10 mouse cellular contexts compared by ENCODE assay signal in the genomic region with DNA sequence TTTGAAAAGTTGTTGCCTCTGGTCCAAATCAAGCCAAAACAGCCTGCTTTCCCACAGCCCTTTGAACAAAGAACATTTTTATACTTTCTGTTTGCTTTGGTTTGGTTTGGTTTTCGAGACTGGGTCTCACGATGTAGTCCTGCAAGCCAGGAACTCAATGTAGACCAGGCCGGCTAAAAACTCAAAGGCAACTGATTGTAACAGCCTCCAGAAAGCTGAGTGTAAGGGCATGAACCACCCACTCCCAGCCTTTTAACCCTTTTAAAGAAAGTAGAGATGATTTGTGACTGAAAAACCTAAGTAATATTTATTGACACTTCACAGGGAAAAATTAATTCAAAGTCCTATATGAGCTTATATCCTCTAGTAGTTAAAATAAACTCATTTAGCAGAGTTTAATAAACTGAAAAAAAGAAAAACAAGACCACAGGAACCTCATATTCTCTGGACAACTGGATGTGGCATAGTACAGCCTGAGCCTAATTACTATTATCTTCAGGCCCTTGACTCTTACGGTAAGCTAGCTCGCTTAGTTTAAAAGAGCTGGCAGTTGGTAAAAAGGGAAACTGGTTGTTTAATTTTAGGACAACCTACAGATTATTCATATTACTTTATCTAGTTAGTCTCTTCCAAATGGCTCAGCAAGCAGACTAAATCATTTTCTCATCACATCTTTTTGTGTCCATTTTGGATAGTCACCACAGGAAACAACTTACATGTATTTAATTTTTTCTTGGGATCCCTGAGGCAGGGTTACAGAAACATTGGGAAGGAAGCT. TPM values are rescaled to one million over a fixed set of nuclear protein-coding genes. Genes with fewer than 3 reads are reported as not detected.
DNase-seq lines count a peak whose midpoint lies in the region; ATAC-seq and TF ChIP-seq lines count a peak whose summit lies in the region.
"Had no signal": no experiment of that assay in that cellular context is flagged by ENCODE, and none has a peak within 500 bp of the region (broad histone marks: within the 10 kb centered on the region; RNA-seq: fewer than 3 reads in every experiment).

No protein-coding gene starts in this region.

- WGBS in kidney, embryonic 15.5 days, result 69% methylated on average over 5 of the region's 5 CpGs
- WGBS in intestine, embryonic 15.5 days, result 68% methylated on average over 5 of the region's 5 CpGs

- no peak for TF ChIP-seq CTCF in CH12.LX (conservative IDR thresholded peaks at IDR 0.05 in 1 of 2, IDR thresholded peaks at IDR 0.05 in 1 of 2; ENCODE audit: low read depth in 2 of 2, low read length in 2 of 2)

- no peak for TF ChIP-seq RAD21 in CH12.LX (IDR thresholded peaks at IDR 0.05; ENCODE audit: low read depth, low read length)

- 0 out of 2 replicates have a peak overlapping the region, but pooled peaks have one; percentile 66 for H3K4me3 ChIP-seq in kidney, embryonic 15.5 days (replicated peaks)
- peak overlapping the region in 2 of 3 experiments; percentile 90 to 91 for H3K4me3 ChIP-seq in CH12.LX (replicated peaks in 1 of 3; ENCODE audit: low read depth in 2 of 3, low read length in 2 of 3, poor library complexity in 1 of 3)
- H3K4me3 ChIP-seq in intestine, embryonic 15.5 days (replicated peaks), result no peak overlapping the region

- in situ Hi-C loops in CH12.LX (cut with MboI; ENCODE audit: low pct_ligation_motif_present, low pct_unique_long_range_greater_than_20kb, low sequenced_read_pairs), result no loop called here

- H3K4me2 ChIP-seq in kidney, embryonic 15.5 days, result peak overlapping the region; percentile 60
- peak overlapping the region; percentile 79 for H3K4me2 ChIP-seq in CH12.LX (ENCODE audit: insufficient read depth, low read depth, poor library complexity, severe bottlenecking)
- peak overlapping the region; percentile 31 for H3K4me2 ChIP-seq in intestine, embryonic 15.5 days (replicated peaks)

- dilution Hi-C loops in CH12.LX (cut with MboI; ENCODE audit: extremely low pct_ligation_motif_present, extremely low pct_unique_long_range_greater_than_20kb, low sequenced_read_pairs), result no loop called here

- H3K9me3 ChIP-seq in kidney, embryonic 15.5 days (replicated peaks), result no peaks in the 10 kb centered on the region
- H3K9me3 ChIP-seq in CH12.LX (replicated peaks; ENCODE audit: low read length), result no peaks in the 10 kb centered on the region
- H3K9me3 ChIP-seq in intestine, embryonic 15.5 days, result no peaks in the 10 kb centered on the region

- no peak for ATAC-seq in kidney, embryonic 15.5 days (replicated peaks; ENCODE audit: low FRiP score)
- ATAC-seq in intestine, embryonic 15.5 days, result no peak
- no peak for ATAC-seq in cerebellum, adult (ENCODE audit: insufficient number of reproducible peaks, low FRiP score, low TSS enrichment)

- H3K9ac ChIP-seq in kidney, embryonic 15.5 days, result no peak overlapping the region
- peak overlapping the region; percentile 67 for H3K9ac ChIP-seq in CH12.LX (ENCODE audit: insufficient read depth, low read depth)
- no peak overlapping the region for H3K9ac ChIP-seq in intestine, embryonic 15.5 days

- TF ChIP-seq EP300 in CH12.LX (IDR thresholded peaks at IDR 0.05; ENCODE audit: low read length), result no peak

- H3K36me3 ChIP-seq in kidney, embryonic 15.5 days, result no peaks in the 10 kb centered on the region
- H3K36me3 ChIP-seq in CH12.LX (replicated peaks in 1 of 2; ENCODE audit: control insufficient read depth in 1 of 2, insufficient read depth in 1 of 2, low read length in 1 of 2), result peaks cover 0 to 31% of the 10 kb centered on the region in 2 experiments
- H3K36me3 ChIP-seq in intestine, embryonic 15.5 days, result no peaks in the 10 kb centered on the region

- no peaks in the 10 kb centered on the region for H3K27me3 ChIP-seq in kidney, embryonic 15.5 days
- no peaks in the 10 kb centered on the region for H3K27me3 ChIP-seq in CH12.LX (replicated peaks)
- H3K27me3 ChIP-seq in intestine, embryonic 15.5 days (replicated peaks), result no peaks in the 10 kb centered on the region

- H3K27ac ChIP-seq in kidney, embryonic 15.5 days, result 0 out of 2 replicates have a peak overlapping the region, but pooled peaks have one; percentile 1
- H3K27ac ChIP-seq in CH12.LX (ENCODE audit: insufficient read depth, low read depth), result no peak overlapping the region
- H3K27ac ChIP-seq in intestine, embryonic 15.5 days, result no peak overlapping the region

- DNase-seq in kidney, adult 18-20 months, result no peak
- DNase-seq in 3T3-L1 (ENCODE audit: low read depth, low spot score) (peak; percentile 12), CH12.LX (ENCODE audit: extremely low read depth) (no peak)
- no peak for DNase-seq in T-cell, adult 2 months (ENCODE audit: low spot score)
- no peak for DNase-seq in spleen, postnatal 36 days (ENCODE audit: low spot score in 2 of 2)
- DNase-seq: cerebellum, postnatal 25 days; gastrocnemius, postnatal 36 days had no signal

- H3K4me1 ChIP-seq in kidney, embryonic 15.5 days, result peaks cover 22% of the 10 kb centered on the region; the same call in 1 of the 2 replicates
- H3K4me1 ChIP-seq in CH12.LX (ENCODE audit: control insufficient read depth in 1 of 2, insufficient read depth in 2 of 2), result peaks cover 4 to 26% of the 10 kb centered on the region in 2 experiments
- H3K4me1 ChIP-seq in intestine, embryonic 15.5 days (replicated peaks), result no peaks in the 10 kb centered on the region; the same call in 1 of the 2 replicates

- H3K79me2 ChIP-seq in CH12.LX (replicated peaks; ENCODE audit: control insufficient read depth, extremely low read depth, insufficient read depth, poor library complexity, severe bottlenecking), result peaks cover 40% of the 10 kb centered on the region

- TF ChIP-seq POLR2A in CH12.LX (IDR thresholded peaks at IDR 0.05; ENCODE audit: low read depth, low read length), result no peak

TF ChIP-seq in CH12.LX, 34 proteins besides CTCF, POLR2A, EP300 and RAD21:
- TF ChIP-seq SIN3A (IDR thresholded peaks at IDR 0.05; ENCODE audit: low read length), result peak; percentile 15; the same call in 1 of the 2 replicates
- no peak for TF ChIP-seq NRF1 (IDR thresholded peaks at IDR 0.05; ENCODE audit: low read depth, low read length)
- TF ChIP-seq MEF2A (IDR thresholded peaks at IDR 0.05; ENCODE audit: borderline replicate concordance, low read depth, low read length), result no peak
- TF ChIP-seq MXI1 (IDR thresholded peaks at IDR 0.05; ENCODE audit: low read depth, low read length), result 0 out of 2 replicates have a peak, but pooled peaks have one; percentile 0
- no peak for TF ChIP-seq CHD2 (IDR thresholded peaks at IDR 0.05; ENCODE audit: low read length)

RNA-seq across cellular contexts. Expression of gene Bard1, which starts 2.2 kb away (rescaled TPM):
- polyA plus RNA-seq in kidney, embryonic 15.5 days (2015; fragmentation: Nextera tagmentation; extraction: Ambion mirVana), result 2.3 and 2.4 TPM in 2 replicates
- total RNA-seq in CH12.LX (2012; rRNA removed), result 9.5 and 9.9 TPM in 2 replicates
- total RNA-seq in CH12.LX (2014; rRNA removed), result 7.7 and 8.8 TPM in 2 replicates
- 6.4 and 7.1 TPM in 2 replicates for polyA plus RNA-seq in CH12.LX (2012; ENCODE audit: insufficient read length, low read depth)
- polyA plus RNA-seq in intestine, embryonic 15.5 days (2015; fragmentation: Nextera tagmentation; extraction: Ambion mirVana), result 1.5 and 1.8 TPM in 2 replicates
